Mouse (Mus musculus) hindbrain, embryonic 13.5 days (tissue): ENCODE measurements around the gene Asb12. TPM values are rescaled to one million over a fixed set of nuclear protein-coding genes. Genes with fewer than 3 reads are reported as not detected.
"Not testable (repeated sequence)": the region's sequence is repeated elsewhere in the genome, so short reads cannot be mapped to it uniquely, and the experiment has no call there.

ENCODE experiments used
- ATAC-seq: fragments of 200-750 bp; cut with Nextera tagmentation; 2 replicates; pipeline ENCODE4 v1.8.0; 2017; ENCODE audit warnings: moderate TSS enrichment; ENCODE audit not compliant: low FRiP score
- H3K27ac ChIP-seq: fragments of 300-500 bp; sonication (generic); 2 replicates; pipeline ENCODE4 v1.5.1; 2015; ENCODE audit warnings: inconsistent platforms, mild to moderate bottlenecking, moderate library complexity
- H3K27me3 ChIP-seq: fragments of 300-500 bp; sonication (generic); 2 replicates; pipeline ENCODE4 v1.6.1; 2015; ENCODE audit warnings: mild to moderate bottlenecking, inconsistent platforms
- H3K36me3 ChIP-seq: fragments of 300-500 bp; sonication (generic); 2 replicates; pipeline ENCODE4 v1.6.1; 2015; ENCODE audit warnings: mild to moderate bottlenecking, inconsistent platforms
- H3K4me1 ChIP-seq: fragments of 300-500 bp; sonication (generic); replicated peaks from 2 replicates; pipeline ENCODE4 v1.6.1; 2015; ENCODE audit warnings: inconsistent platforms
- H3K4me2 ChIP-seq: fragments of 300-500 bp; sonication (generic); 2 replicates; pipeline ENCODE4 v1.6.1; 2015; ENCODE audit warnings: inconsistent platforms, mild to moderate bottlenecking, moderate library complexity
- H3K4me3 ChIP-seq: fragments of 300-500 bp; sonication (generic); 2 replicates; pipeline ENCODE4 v1.5.1; 2015; ENCODE audit warnings: mild to moderate bottlenecking, inconsistent platforms
- H3K9ac ChIP-seq: fragments of 300-500 bp; sonication (generic); 2 replicates; pipeline ENCODE4 v1.6.1; 2015; ENCODE audit warnings: mild to moderate bottlenecking, inconsistent platforms
- H3K9me3 ChIP-seq: fragments of 300-500 bp; sonication (generic); 2 replicates; pipeline ENCODE4 v1.6.1; 2016; ENCODE audit warnings: inconsistent platforms
- WGBS: fragments of 180-500 bp; shearing (Covaris S2); methylation state at CpG from one replicate; pipeline ENCODE4 v1.1.7; 2015; 5-methylcytosine and 5-hydroxymethylcytosine counted together
- polyA plus RNA-seq: library from polyadenylated mRNA; unstranded; fragments of >200 nt; fragmentation: Nextera tagmentation; extraction: Ambion mirVana; gene quantifications from 2 replicates; pipeline ENCODE4 v1.2.1, GENCODE M21; 2015

Gene Asb12
- polyA plus RNA-seq: 0.17 and 0.21 TPM in 2 replicates

GRCm38 (mm10) chrX:95557887-95558286 is at the start of gene Asb12, which contains the start of gene Pfn5:
Gene Asb12 (minus strand): TSS chrX:95557987.
Gene Pfn5 (plus strand): TSS chrX:95558104.
- Histone ChIP-seq H3K9me3 (no peaks in the 10 kb centered on the region), H3K27me3 (no peaks in the 10 kb centered on the region), H3K9ac (no peak within 1 kb of the TSS), H3K4me1 (no peaks in the 10 kb centered on the region), H3K4me3 (no peak within 1 kb of the TSS), H3K27ac (no peak within 1 kb of the TSS), H3K36me3 (no peaks in the 10 kb centered on the region), H3K4me2 (no peak within 1 kb of the TSS)
- no peak for ATAC-seq
- 85% methylated on average over 2 of the region's 2 CpGs for WGBS

- no peak overlapping the region for H3K4me3 ChIP-seq
These were observed 42.8 kb upstream of the Asb12 start for GRCm38 (mm10) chrX:95600609-95601008.

GRCm38 (mm10) chrX:95554321-95554720 is 3.5 kb downstream of the Asb12 start:
- Histone ChIP-seq H3K4me2 (no peak overlapping the region), H3K9me3 (no peaks in the 10 kb centered on the region), H3K27me3 (no peaks in the 10 kb centered on the region), H3K27ac (no peak overlapping the region), H3K4me3 (no peak overlapping the region), H3K36me3 (no peaks in the 10 kb centered on the region), H3K9ac (no peak overlapping the region), H3K4me1 (no peaks in the 10 kb centered on the region)
- 81% methylated on average over 4 of the region's 4 CpGs for WGBS
- ATAC-seq: no peak

More at GRCm38 (mm10) chrX:95600609-95601008, 42.8 kb upstream of the Asb12 start:
- H3K9ac ChIP-seq: no peak overlapping the region
- no peak overlapping the region for H3K27ac ChIP-seq
- no peaks in the 10 kb centered on the region for H3K4me1 ChIP-seq
- no peaks in the 10 kb centered on the region for H3K27me3 ChIP-seq
- H3K9me3 ChIP-seq: no peaks in the 10 kb centered on the region
- no peak overlapping the region for H3K4me2 ChIP-seq
- 89% methylated on average over 5 of the region's 5 CpGs for WGBS
- ATAC-seq: no peak
- no peaks in the 10 kb centered on the region for H3K36me3 ChIP-seq

GRCm38 (mm10) chrX:95535493-95535892 is 22.3 kb downstream of the Asb12 start:
- ATAC-seq, H3K27ac ChIP-seq, H3K4me1 ChIP-seq, H3K9ac ChIP-seq, H3K4me2 ChIP-seq, H3K36me3 ChIP-seq, H3K9me3 ChIP-seq, H3K4me3 ChIP-seq, H3K27me3 ChIP-seq: not testable (repeated sequence)
- 95% methylated on average over 2 of the region's 2 CpGs for WGBS

GRCm38 (mm10) chrX:95525166-95525565 is 32.6 kb downstream of the Asb12 start:
- Histone ChIP-seq H3K4me2 (no peak overlapping the region), H3K9ac (no peak overlapping the region), H3K4me3 (no peak overlapping the region), H3K9me3 (no peaks in the 10 kb centered on the region), H3K36me3 (no peaks in the 10 kb centered on the region), H3K27ac (no peak overlapping the region), H3K27me3 (no peaks in the 10 kb centered on the region), H3K4me1 (no peaks in the 10 kb centered on the region)
- 89% methylated on average over 2 of the region's 2 CpGs for WGBS
- ATAC-seq: no peak

GRCm38 (mm10) chrX:95523883-95524282 is 33.9 kb downstream of the Asb12 start:
- Histone ChIP-seq H3K4me1 (no peaks in the 10 kb centered on the region), H3K36me3 (no peaks in the 10 kb centered on the region), H3K9me3 (no peaks in the 10 kb centered on the region), H3K4me2 (no peak overlapping the region), H3K9ac (no peak overlapping the region), H3K4me3 (no peak overlapping the region), H3K27me3 (no peaks in the 10 kb centered on the region), H3K27ac (no peak overlapping the region)
- ATAC-seq: no peak

- Histone ChIP-seq H3K4me2 (no peak overlapping the region), H3K27ac (no peak overlapping the region), H3K4me3 (no peak overlapping the region), H3K9ac (no peak overlapping the region), H3K27me3 (no peaks in the 10 kb centered on the region), H3K4me1 (no peaks in the 10 kb centered on the region), H3K9me3 (no peaks in the 10 kb centered on the region), H3K36me3 (no peaks in the 10 kb centered on the region)
- WGBS: 73% methylated on average over 3 of the region's 3 CpGs
- ATAC-seq: no peak
These were observed 100.6 kb downstream of the Asb12 start for GRCm38 (mm10) chrX:95457166-95457565.

- no peaks in the 10 kb centered on the region for H3K9me3 ChIP-seq
- H3K4me2 ChIP-seq: no peak overlapping the region
- H3K27ac ChIP-seq: no peak overlapping the region
- peaks cover 19% of the 10 kb centered on the region for H3K4me1 ChIP-seq
- WGBS: 81% methylated on average over 2 of the region's 2 CpGs
- H3K27me3 ChIP-seq: no peaks in the 10 kb centered on the region
- no peak for ATAC-seq
- no peaks in the 10 kb centered on the region for H3K36me3 ChIP-seq
- H3K9ac ChIP-seq: no peak overlapping the region
- no peak overlapping the region for H3K4me3 ChIP-seq
These were observed 111.9 kb downstream of the Asb12 start for GRCm38 (mm10) chrX:95445866-95446265.

- peak overlapping the region; percentile 29; the same call in 1 of the 2 replicates for H3K9ac ChIP-seq
- H3K4me3 ChIP-seq: peak overlapping the region; percentile 55
- no peak for ATAC-seq
- no peaks in the 10 kb centered on the region for H3K27me3 ChIP-seq
- 36% methylated on average over 3 of the region's 3 CpGs for WGBS
- H3K4me1 ChIP-seq: peaks cover 20% of the 10 kb centered on the region
- peak overlapping the region; percentile 66 for H3K4me2 ChIP-seq
- H3K27ac ChIP-seq: no peak overlapping the region
- H3K36me3 ChIP-seq: no peaks in the 10 kb centered on the region
- H3K9me3 ChIP-seq: no peaks in the 10 kb centered on the region
These were observed 112.6 kb downstream of the Asb12 start for GRCm38 (mm10) chrX:95445141-95445540.

GRCm38 (mm10) chrX:95444776-95445111 is 113.0 kb downstream of the Asb12 start, which contains the start of gene Amer1:
Gene Amer1 (minus strand): TSS chrX:95444872.
- Histone ChIP-seq H3K27ac (peak within 1 kb of the TSS; percentile 87), H3K4me3 (peak within 1 kb of the TSS; percentile 55), H3K4me1 (peaks cover 20% of the 10 kb centered on the region), H3K9ac (peak within 1 kb of the TSS; percentile 76), H3K4me2 (peak within 1 kb of the TSS; percentile 66), H3K27me3 (no peaks in the 10 kb centered on the region), H3K36me3 (no peaks in the 10 kb centered on the region), H3K9me3 (no peaks in the 10 kb centered on the region)
- 20% methylated on average over 19 of the region's 19 CpGs for WGBS
- peak; percentile 98 for ATAC-seq

GRCm38 (mm10) chrX:95443898-95444775 is 113.7 kb downstream of the Asb12 start:
- Histone ChIP-seq H3K4me1 (peaks cover 20% of the 10 kb centered on the region), H3K4me2 (peak overlapping the region; percentile 66), H3K36me3 (no peaks in the 10 kb centered on the region), H3K9ac (peak overlapping the region; percentile 76), H3K9me3 (no peaks in the 10 kb centered on the region), H3K4me3 (peak overlapping the region; percentile 55), H3K27me3 (no peaks in the 10 kb centered on the region), H3K27ac (peak overlapping the region; percentile 87)
- peak; percentile 90 for ATAC-seq
- WGBS: 22% methylated on average over 35 of the region's 42 CpGs

GRCm38 (mm10) chrX:95443390-95443789 is 114.4 kb downstream of the Asb12 start:
- 21% methylated on average over 12 of the region's 12 CpGs for WGBS
- no peaks in the 10 kb centered on the region for H3K36me3 ChIP-seq
- H3K27ac ChIP-seq: peak overlapping the region; percentile 87
- H3K9me3 ChIP-seq: no peaks in the 10 kb centered on the region
- H3K4me2 ChIP-seq: peak overlapping the region; percentile 66
- 0 out of 2 replicates have a peak, but pooled peaks have one; percentile 2 for ATAC-seq
- peak overlapping the region; percentile 55 for H3K4me3 ChIP-seq
- peak overlapping the region; percentile 76 for H3K9ac ChIP-seq
- H3K4me1 ChIP-seq: peaks cover 20% of the 10 kb centered on the region
- H3K27me3 ChIP-seq: no peaks in the 10 kb centered on the region

- no peak for ATAC-seq
- 65% methylated on average over 1 of the region's 1 CpGs for WGBS
These were observed 115.5 kb downstream of the Asb12 start for GRCm38 (mm10) chrX:95442261-95442660.

More at GRCm38 (mm10) chrX:95442261-95442660, 115.5 kb downstream of the Asb12 start:
- no peaks in the 10 kb centered on the region for H3K27me3 ChIP-seq
- H3K4me1 ChIP-seq: peaks cover 20% of the 10 kb centered on the region
- H3K4me2 ChIP-seq: peak overlapping the region; percentile 66
- H3K4me3 ChIP-seq: no peak overlapping the region
- no peak overlapping the region for H3K27ac ChIP-seq
- H3K36me3 ChIP-seq: peaks cover 1% of the 10 kb centered on the region; the same call in 1 of the 2 replicates
- no peak overlapping the region for H3K9ac ChIP-seq
- H3K9me3 ChIP-seq: no peaks in the 10 kb centered on the region
